Mouse (Mus musculus) yolk sac, embryonic 10.5 days (tissue): Measurements from ENCODE around the gene Zbtb17.

Experiments
- DNase-seq: peaks from one replicate; pipeline ENCODE4 v3.0.0-alpha.2; 2017; ENCODE audit warnings: low spot score

The Zbtb17 gene

GRCm38 (mm10) chr4:141488670-141489069, 44.2 kb downstream of the Zbtb17 start:
- no peak for DNase-seq

- peak; percentile 56 for DNase-seq
Measured at GRCm38 (mm10) chr4:141500637-141501036, 56.2 kb downstream of the Zbtb17 start.

- DNase-seq = no peak
Measured at GRCm38 (mm10) chr4:141501058-141501457, 56.6 kb downstream of the Zbtb17 start.

- DNase-seq = no peak
Measured at GRCm38 (mm10) chr4:141502723-141503122, 58.3 kb downstream of the Zbtb17 start.

GRCm38 (mm10) chr4:141504471-141504870, 60.0 kb downstream of the Zbtb17 start:
- no peak for DNase-seq

- peak; percentile 77 for DNase-seq
Measured at GRCm38 (mm10) chr4:141505810-141506209, 61.4 kb downstream of the Zbtb17 start.

GRCm38 (mm10) chr4:141506352-141506751, 61.9 kb downstream of the Zbtb17 start:
- DNase-seq = peak; percentile 61

GRCm38 (mm10) chr4:141506893-141507292, 62.4 kb downstream of the Zbtb17 start:
- DNase-seq = no peak

- no peak for DNase-seq
Measured at GRCm38 (mm10) chr4:141510457-141510856, 66.0 kb downstream of the Zbtb17 start.

- DNase-seq = no peak
Measured at GRCm38 (mm10) chr4:141512145-141512544, 67.7 kb downstream of the Zbtb17 start.

- peak; percentile 86 for DNase-seq
Measured at GRCm38 (mm10) chr4:141514179-141514641, 69.8 kb downstream of the Zbtb17 start.
